8 mouse cellular contexts compared by ENCODE assay signal in the genomic region with DNA sequence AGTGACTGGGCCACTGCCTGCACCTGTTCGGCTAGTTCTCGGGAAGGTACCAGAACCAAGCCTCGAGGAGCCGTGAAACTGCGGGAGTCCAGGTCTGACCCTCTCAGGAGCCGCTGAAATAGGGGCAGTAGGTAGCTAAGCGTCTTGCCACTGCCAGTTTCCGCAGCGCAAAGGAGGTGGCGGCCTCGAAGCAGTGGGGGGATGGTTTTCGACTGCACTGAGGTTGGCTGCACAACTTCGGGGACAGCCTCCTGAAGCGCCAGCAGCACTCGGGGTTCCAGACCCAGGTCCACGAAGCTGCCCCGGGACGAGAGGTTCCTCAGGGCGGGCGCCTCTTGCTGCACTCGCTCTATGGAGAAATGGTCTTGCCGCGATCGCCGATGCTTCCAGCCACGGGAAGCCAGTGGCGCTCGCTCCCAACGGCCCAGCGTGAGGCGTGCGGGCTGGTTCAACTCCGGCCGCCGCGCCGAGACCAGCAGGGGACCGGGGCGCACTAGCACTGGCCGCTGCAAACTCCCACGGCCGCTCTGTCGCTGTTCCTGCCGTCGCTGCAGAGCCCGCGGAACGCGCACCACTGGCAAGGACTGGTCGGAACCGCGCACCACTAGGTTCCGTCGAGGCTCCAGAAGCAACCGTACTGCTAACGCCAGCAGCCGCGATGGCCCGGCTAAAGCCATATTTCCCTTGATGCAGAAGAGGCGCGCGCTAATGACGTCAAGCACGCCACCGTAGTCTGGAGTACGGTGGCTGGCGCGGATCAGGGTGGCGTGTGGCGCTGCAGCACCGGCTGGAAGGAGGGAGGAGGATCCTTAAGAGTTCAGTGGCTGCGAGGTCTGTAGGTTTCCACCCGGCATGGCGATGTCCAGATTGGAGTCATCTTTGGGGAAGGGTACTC. TPM values are rescaled to one million over a fixed set of nuclear protein-coding genes. Genes with fewer than 3 reads are reported as not detected.
A peak's percentile ranks its signal among the peaks of the same experiment; 100 is the strongest.
DNase-seq lines count a peak whose midpoint lies in the region; ATAC-seq lines count a peak whose summit lies in the region.

No protein-coding gene starts in this region.

- H3K27me3 ChIP-seq in heart, embryonic 14.5 days (ENCODE audit: control insufficient read depth, insufficient read depth, low read length): no peaks in the 10 kb centered on the region
- no peaks in the 10 kb centered on the region for H3K27me3 ChIP-seq in liver, embryonic 13.5 days
- H3K27me3 ChIP-seq in stomach, embryonic 16.5 days (ENCODE audit: control insufficient read depth, insufficient read depth, low read length): no peaks in the 10 kb centered on the region

- peak; percentile 94 for DNase-seq in CD4-positive, CD25-positive, alpha-beta regulatory T cell, adult 2 months (ENCODE audit: low read depth, low spot score)
- peak; percentile 51 for DNase-seq in fat pad, adult 2 months (ENCODE audit: extremely low read depth, low read depth, low spot score)
- peak; percentile 95 for DNase-seq in kidney, postnatal 14 days
- DNase-seq in liver, embryonic 13.5 days: peak; percentile 85
- peak; percentile 95 for DNase-seq in neural tube, embryonic 10.5 days (ENCODE audit: extremely low spot score, low spot score)

- peak overlapping the region; percentile 50 for H3K27ac ChIP-seq in brown adipose tissue, adult 24 weeks (replicated peaks; ENCODE audit: low read depth, low read length)
- peak overlapping the region in 1 of 2 experiments; percentile 51; a peak in 3 of 4 replicates for H3K27ac ChIP-seq in heart, embryonic 14.5 days (replicated peaks in 1 of 2; ENCODE audit: control insufficient read depth in 1 of 2, insufficient read depth in 1 of 2, low read depth in 2 of 2, low read length in 2 of 2)
- H3K27ac ChIP-seq in liver, embryonic 13.5 days: peak overlapping the region; percentile 87
- peak overlapping the region; percentile 53 for H3K27ac ChIP-seq in stomach, embryonic 16.5 days (ENCODE audit: low read length)

- peaks cover 9% of the 10 kb centered on the region for H3K36me3 ChIP-seq in heart, embryonic 14.5 days (ENCODE audit: control insufficient read depth, insufficient read depth, low read length)
- H3K36me3 ChIP-seq in liver, embryonic 13.5 days: peaks cover 7% of the 10 kb centered on the region; the same call in 1 of the 2 replicates
- H3K36me3 ChIP-seq in stomach, embryonic 16.5 days (ENCODE audit: control insufficient read depth, insufficient read depth, low read length): no peaks in the 10 kb centered on the region

- H3K9ac ChIP-seq in heart, embryonic 14.5 days (ENCODE audit: low read length): peak overlapping the region; percentile 93
- H3K9ac ChIP-seq in liver, embryonic 13.5 days: peak overlapping the region; percentile 94
- H3K9ac ChIP-seq in stomach, embryonic 16.5 days (ENCODE audit: low read length): peak overlapping the region; percentile 86

- ATAC-seq in heart, embryonic 14.5 days (ENCODE audit: insufficient number of reproducible peaks, insufficient read depth, low FRiP score, low read depth): peak; percentile 83
- ATAC-seq in liver, embryonic 13.5 days (ENCODE audit: low read depth): peak; percentile 89
- ATAC-seq in stomach, embryonic 16.5 days (ENCODE audit: insufficient read depth, low FRiP score): peak; percentile 96

- no peaks in the 10 kb centered on the region for H3K9me3 ChIP-seq in heart, embryonic 14.5 days (ENCODE audit: control insufficient read depth, low read length)
- H3K9me3 ChIP-seq in liver, embryonic 13.5 days (replicated peaks): no peaks in the 10 kb centered on the region
- H3K9me3 ChIP-seq in stomach, embryonic 16.5 days (replicated peaks; ENCODE audit: control insufficient read depth, low read length): no peaks in the 10 kb centered on the region

- H3K4me1 ChIP-seq in brown adipose tissue, adult 24 weeks (ENCODE audit: control insufficient read depth, insufficient read depth, insufficient read length, low read length): peaks cover 9% of the 10 kb centered on the region; the same call in 1 of the 2 replicates
- H3K4me1 ChIP-seq in heart, embryonic 14.5 days (ENCODE audit: control insufficient read depth in 2 of 2, insufficient read depth in 2 of 2, low read length in 2 of 2): peaks cover 9 to 12% of the 10 kb centered on the region in 2 experiments; a peak in 3 of 4 replicates
- peaks cover 60% of the 10 kb centered on the region for H3K4me1 ChIP-seq in liver, embryonic 13.5 days (replicated peaks)
- H3K4me1 ChIP-seq in stomach, embryonic 16.5 days (ENCODE audit: control insufficient read depth, insufficient read depth, low read length): peaks cover 12% of the 10 kb centered on the region

- peak overlapping the region; percentile 99 for H3K4me2 ChIP-seq in heart, embryonic 14.5 days (ENCODE audit: low read length)
- peak overlapping the region; percentile 98 for H3K4me2 ChIP-seq in liver, embryonic 13.5 days
- peak overlapping the region; percentile 87 for H3K4me2 ChIP-seq in stomach, embryonic 16.5 days (ENCODE audit: low read depth, low read length)

- WGBS in heart, embryonic 14.5 days: 1% methylated on average over 74 of the region's 74 CpGs
- under 1% methylated on average over 74 of the region's 74 CpGs for WGBS in liver, embryonic 13.5 days (ENCODE audit: insufficient replicate concordance)
- WGBS in stomach, embryonic 16.5 days: 1% methylated on average over 74 of the region's 74 CpGs

- H3K4me3 ChIP-seq in brown adipose tissue, adult 24 weeks (ENCODE audit: insufficient read depth, low read depth, low read length): peak overlapping the region; percentile 92
- peak overlapping the region; percentile 76 to 92 for H3K4me3 ChIP-seq in heart, embryonic 14.5 days (ENCODE audit: control insufficient read depth in 1 of 2, insufficient read depth in 1 of 2, low read depth in 1 of 2, low read length in 2 of 2)
- peak overlapping the region; percentile 93 for H3K4me3 ChIP-seq in liver, embryonic 13.5 days (replicated peaks)
- peak overlapping the region; percentile 92 for H3K4me3 ChIP-seq in stomach, embryonic 16.5 days (replicated peaks; ENCODE audit: low read length)

RNA-seq across cellular contexts. Expression of gene Ddx28, which starts 0.7 kb away (rescaled TPM):
- polyA plus RNA-seq in brown adipose tissue, adult 24 weeks (2012; ENCODE audit: insufficient read depth, insufficient read length, missing spikeins): 7.1 TPM in 2 replicates
- polyA plus RNA-seq in heart, embryonic 14.5 days (2014; fragmentation: Nextera tagmentation; extraction: Ambion mirVana): 11.6 and 13.1 TPM in 2 replicates
- 12.9 and 13.2 TPM in 2 replicates for polyA plus RNA-seq in liver, embryonic 13.5 days (2015; fragmentation: Nextera tagmentation; extraction: Ambion mirVana)
- polyA plus RNA-seq in stomach, embryonic 16.5 days (2015; fragmentation: Nextera tagmentation; extraction: Ambion mirVana): 14.8 and 16.5 TPM in 2 replicates

RNA-seq across cellular contexts. Expression of gene Dpep2nb, which starts 5.2 kb away (rescaled TPM):
- not detected in 2 replicates for polyA plus RNA-seq in brown adipose tissue, adult 24 weeks (2012; ENCODE audit: insufficient read depth, insufficient read length, missing spikeins)
- 0.24 TPM in 1 of 2 replicates, not detected in the other for polyA plus RNA-seq in heart, embryonic 14.5 days (2014; fragmentation: Nextera tagmentation; extraction: Ambion mirVana)
- not detected in 2 replicates for polyA plus RNA-seq in liver, embryonic 13.5 days (2015; fragmentation: Nextera tagmentation; extraction: Ambion mirVana)
- not detected in 2 replicates for polyA plus RNA-seq in stomach, embryonic 16.5 days (2015; fragmentation: Nextera tagmentation; extraction: Ambion mirVana)

RNA-seq across cellular contexts. Expression of gene Dus2, which starts 19.9 kb away (rescaled TPM):
- polyA plus RNA-seq in brown adipose tissue, adult 24 weeks (2012; ENCODE audit: insufficient read depth, insufficient read length, missing spikeins): 11.8 and 12.8 TPM in 2 replicates
- 13.5 and 15.2 TPM in 2 replicates for polyA plus RNA-seq in heart, embryonic 14.5 days (2014; fragmentation: Nextera tagmentation; extraction: Ambion mirVana)
- polyA plus RNA-seq in liver, embryonic 13.5 days (2015; fragmentation: Nextera tagmentation; extraction: Ambion mirVana): 13.3 and 14.4 TPM in 2 replicates
- polyA plus RNA-seq in stomach, embryonic 16.5 days (2015; fragmentation: Nextera tagmentation; extraction: Ambion mirVana): 18.3 and 18.5 TPM in 2 replicates

RNA-seq across cellular contexts. Expression of gene Dpep3, which starts 31.8 kb away (rescaled TPM):
- polyA plus RNA-seq in brown adipose tissue, adult 24 weeks (2012; ENCODE audit: insufficient read depth, insufficient read length, missing spikeins): not detected in 2 replicates
- polyA plus RNA-seq in heart, embryonic 14.5 days (2014; fragmentation: Nextera tagmentation; extraction: Ambion mirVana): not detected in 2 replicates
- polyA plus RNA-seq in liver, embryonic 13.5 days (2015; fragmentation: Nextera tagmentation; extraction: Ambion mirVana): not detected in 2 replicates
- polyA plus RNA-seq in stomach, embryonic 16.5 days (2015; fragmentation: Nextera tagmentation; extraction: Ambion mirVana): not detected in 2 replicates

RNA-seq across cellular contexts. Expression of gene Slc12a4, which starts 45.1 kb away (rescaled TPM):
- 5.8 and 11.4 TPM in 2 replicates for polyA plus RNA-seq in brown adipose tissue, adult 24 weeks (2012; ENCODE audit: insufficient read depth, insufficient read length, missing spikeins)
- polyA plus RNA-seq in heart, embryonic 14.5 days (2014; fragmentation: Nextera tagmentation; extraction: Ambion mirVana): 32.7 and 38.4 TPM in 2 replicates
- polyA plus RNA-seq in liver, embryonic 13.5 days (2015; fragmentation: Nextera tagmentation; extraction: Ambion mirVana): 12.6 and 13.1 TPM in 2 replicates
- polyA plus RNA-seq in stomach, embryonic 16.5 days (2015; fragmentation: Nextera tagmentation; extraction: Ambion mirVana): 35.4 and 44.9 TPM in 2 replicates
